Mouse (Mus musculus) myocyte (in vitro differentiated cells): ENCODE measurements around the gene Arhgap11a.

Experiments
- CEBPB ChIP-seq: IDR thresholded peaks from 2 replicates; pipeline ENCODE4 v1.6.1; 2011; ENCODE audit warnings: mild to moderate bottlenecking, moderate library complexity; ENCODE audit not compliant: poor library complexity, insufficient read depth, severe bottlenecking
- E2F4 ChIP-seq: IDR thresholded peaks from one replicate; pipeline ENCODE4 v1.6.1; 2011; ENCODE audit warnings: mild to moderate bottlenecking, control low read depth, moderate library complexity; ENCODE audit not compliant: insufficient read depth
- MAX ChIP-seq: IDR thresholded peaks from one replicate; pipeline ENCODE4 v1.6.1; 2011; ENCODE audit warnings: low read depth, mild to moderate bottlenecking, control low read depth
- MYOD1 ChIP-seq, 3 experiments: IDR thresholded peaks; one replicate each; pipeline ENCODE4 v1.6.1; 2011; ENCODE audit warnings: control low read depth in 2 of 3, low read depth in 2 of 3, mild to moderate bottlenecking in 2 of 3, moderate library complexity in 1 of 3; ENCODE audit not compliant: insufficient read length in 2 of 3, control insufficient read depth in 1 of 3
- POLR2A ChIP-seq: IDR thresholded peaks from one replicate; pipeline ENCODE4 v1.6.1; 2011; ENCODE audit warnings: low read depth, mild to moderate bottlenecking, control low read depth, moderate library complexity; ENCODE audit not compliant: insufficient read length
- POLR2AphosphoS2 ChIP-seq: IDR thresholded peaks from one replicate; pipeline ENCODE4 v1.6.1; 2011; ENCODE audit warnings: low read depth, control low read depth; ENCODE audit not compliant: insufficient read length
- TCF12 ChIP-seq: IDR thresholded peaks from one replicate; pipeline ENCODE4 v1.6.1; 2011; ENCODE audit warnings: mild to moderate bottlenecking, control low read depth; ENCODE audit not compliant: poor library complexity, insufficient read depth, severe bottlenecking

DNA sequence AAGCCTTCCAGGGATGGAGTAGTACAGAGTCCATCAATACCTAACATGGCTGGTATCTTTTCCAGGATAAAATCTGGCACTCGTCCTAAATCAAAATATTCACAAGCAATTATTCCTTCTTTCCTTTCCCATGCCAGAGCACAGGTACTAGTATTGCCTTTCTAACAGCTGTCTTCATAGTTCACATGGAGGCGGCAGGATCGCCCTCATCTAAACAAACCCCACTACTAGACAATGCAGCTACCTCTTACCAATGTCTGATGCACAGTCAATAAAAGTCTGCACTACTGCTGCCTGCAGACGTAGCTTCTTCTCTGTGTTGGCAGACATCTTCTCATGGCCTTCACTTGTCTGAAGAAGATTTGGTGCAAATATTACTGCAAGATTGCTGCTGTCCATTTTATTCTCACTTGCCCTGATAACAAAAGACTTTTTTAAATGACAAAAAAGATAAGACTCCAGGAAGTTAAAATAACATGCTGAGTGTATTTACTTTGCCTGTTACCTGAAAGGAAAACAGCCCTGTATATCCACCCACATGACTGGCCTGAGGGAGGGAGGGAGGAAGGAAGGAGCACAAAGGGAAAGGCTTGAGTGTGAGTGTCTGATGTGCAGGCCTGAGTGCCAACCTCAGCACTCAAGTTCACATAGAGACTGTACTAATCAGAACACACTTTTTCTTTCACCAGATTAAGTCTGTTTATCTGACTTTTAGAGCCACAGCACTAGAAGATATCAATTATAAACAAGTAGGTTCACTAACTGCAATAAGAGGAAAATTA lies 6.6 kb downstream of the Arhgap11a start:
- no peak for TF ChIP-seq POLR2A
- no peak for TF ChIP-seq MAX
- no peak for TF ChIP-seq MYOD1 (IDR thresholded peaks at IDR 0.05; ENCODE audit: control insufficient read depth in 1 of 3, insufficient read length in 2 of 3, low read depth in 2 of 3)
- no peak for TF ChIP-seq E2F4
- TF ChIP-seq POLR2AphosphoS2: no peak
- TF ChIP-seq TCF12: no peak
- TF ChIP-seq CEBPB: no peak
